Mouse (Mus musculus) T-cell, adult 2 months (primary cell): Measurements from ENCODE around the gene Uspl1.
"Not testable (repeated sequence)": the region's sequence is repeated elsewhere in the genome, so short reads cannot be mapped to it uniquely, and the experiment has no call there.

Experiments used
- DNase-seq: peaks from one replicate; pipeline ENCODE4 v3.0.0; 2022; ENCODE audit warnings: low spot score

Gene Uspl1

DNA sequence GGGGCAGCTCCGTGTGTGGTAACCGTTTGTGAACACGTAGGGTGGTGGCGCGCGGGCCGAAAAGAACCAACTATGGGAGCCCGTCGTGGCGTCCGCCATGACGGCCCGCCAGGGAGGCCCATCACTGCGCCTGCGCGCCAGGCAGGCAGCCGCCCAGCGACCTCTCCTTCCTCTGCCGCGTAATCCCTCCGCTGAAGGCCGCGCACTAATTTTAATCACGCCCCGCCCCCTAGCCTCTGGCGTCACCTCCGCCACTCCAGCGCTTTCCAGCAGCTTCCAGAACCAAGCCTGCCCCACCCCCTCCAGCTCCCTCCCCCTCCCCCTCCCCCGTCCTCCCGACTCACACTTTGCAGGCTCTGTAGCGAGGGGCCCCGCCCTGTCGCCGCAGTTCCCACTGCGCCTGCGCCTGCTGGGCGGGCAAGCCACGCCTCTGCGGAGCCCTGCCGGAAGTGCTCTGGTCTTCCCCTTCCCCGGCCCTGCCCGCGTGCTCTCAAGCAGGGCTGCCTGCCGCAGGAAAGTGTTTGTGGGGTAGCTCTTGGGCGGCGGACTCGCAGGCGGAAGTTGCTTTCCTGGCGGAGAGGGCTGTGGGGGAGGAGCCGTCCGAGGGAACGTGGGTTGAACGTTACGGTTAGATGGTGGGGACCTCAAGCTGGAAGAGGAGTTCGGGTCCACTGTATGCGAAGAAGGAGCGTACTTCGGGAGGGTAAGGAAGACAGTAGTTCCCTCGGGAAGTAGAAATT lies at the start of gene Uspl1, which contains the start of gene Hmgb1:
Uspl1 (plus strand) TSS at position 247 of the 740 bp plus-strand sequence.
Hmgb1 (minus strand) TSS at position 386 of the 740 bp plus-strand sequence.
- peak; percentile 99 for DNase-seq

DNA sequence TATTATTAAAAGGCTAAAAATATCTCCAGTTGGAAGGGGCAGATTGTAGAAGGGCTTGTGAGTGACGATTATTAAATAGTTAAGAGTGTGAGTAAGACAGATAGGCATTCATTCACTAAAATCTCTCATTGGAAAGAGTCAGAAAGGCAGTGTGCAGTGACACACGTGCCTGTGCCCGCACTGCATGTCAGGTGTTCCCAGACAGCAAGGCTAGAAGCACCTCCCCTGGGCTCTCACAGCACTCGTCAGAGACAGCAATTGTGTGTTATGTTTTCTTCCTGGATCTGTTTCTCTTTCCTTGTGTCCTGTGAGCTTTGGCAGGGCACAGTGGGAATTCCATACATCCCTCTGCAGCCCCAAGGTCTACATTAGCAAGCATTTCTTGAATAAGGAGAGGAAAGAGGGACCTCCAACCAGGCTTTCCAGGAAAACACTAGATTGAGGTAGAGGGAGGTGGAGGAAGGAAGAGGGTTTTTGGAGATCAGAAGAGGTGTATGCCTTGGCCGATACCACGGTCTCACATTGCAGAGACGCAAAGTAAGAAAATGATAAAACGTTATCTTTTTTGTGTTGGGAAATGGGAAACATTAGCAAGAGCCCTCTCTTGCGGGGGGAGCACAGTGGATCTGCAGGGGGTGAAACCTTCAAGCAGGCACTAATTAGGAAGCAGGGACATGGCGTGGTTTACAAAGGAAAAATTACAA lies 49.2 kb upstream of the Uspl1 start:
- peak; percentile 2 for DNase-seq

DNA sequence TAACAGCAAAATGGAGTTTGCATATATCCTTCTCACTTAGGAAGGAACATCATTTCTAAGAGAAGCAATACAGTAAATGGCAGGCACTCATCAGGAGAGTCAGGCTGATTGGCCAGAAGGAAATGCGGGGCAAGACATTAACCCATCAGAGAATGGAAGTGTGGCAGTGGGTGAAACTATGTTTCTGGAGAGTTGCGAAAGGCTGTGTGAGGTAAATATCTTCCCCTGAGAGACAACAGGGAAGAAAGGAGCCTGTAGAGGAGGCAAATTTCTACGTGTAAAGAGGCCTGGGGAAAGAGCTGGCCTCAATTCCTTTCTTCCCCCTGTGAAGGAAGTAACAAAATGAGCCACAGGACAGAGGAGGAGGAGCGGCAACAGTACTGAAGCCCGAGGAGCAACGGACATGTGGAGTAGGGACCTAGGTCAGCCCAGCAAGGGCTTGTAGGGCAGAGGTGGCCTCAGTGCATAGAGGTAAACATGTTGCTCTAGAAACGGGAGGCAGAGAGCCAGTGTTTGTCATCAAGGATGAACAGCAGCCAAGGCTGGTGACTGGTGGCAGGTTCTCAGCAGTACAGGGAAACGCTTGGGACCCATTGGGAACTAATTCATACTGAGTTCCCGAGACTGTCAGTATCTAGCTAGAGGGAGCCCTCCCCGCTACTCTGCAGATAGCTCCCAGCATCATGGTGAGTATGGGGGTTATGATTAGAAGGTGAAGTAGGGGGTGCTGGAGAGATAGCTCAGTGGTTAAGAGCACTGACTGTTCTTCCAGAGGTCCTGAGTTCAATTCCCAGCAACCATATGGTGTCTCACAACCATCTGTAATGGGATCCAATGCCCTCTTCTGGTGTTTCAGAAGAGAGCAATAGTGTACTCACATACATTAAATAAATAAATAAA lies 48.4 kb upstream of the Uspl1 start:
- no peak for DNase-seq

DNA sequence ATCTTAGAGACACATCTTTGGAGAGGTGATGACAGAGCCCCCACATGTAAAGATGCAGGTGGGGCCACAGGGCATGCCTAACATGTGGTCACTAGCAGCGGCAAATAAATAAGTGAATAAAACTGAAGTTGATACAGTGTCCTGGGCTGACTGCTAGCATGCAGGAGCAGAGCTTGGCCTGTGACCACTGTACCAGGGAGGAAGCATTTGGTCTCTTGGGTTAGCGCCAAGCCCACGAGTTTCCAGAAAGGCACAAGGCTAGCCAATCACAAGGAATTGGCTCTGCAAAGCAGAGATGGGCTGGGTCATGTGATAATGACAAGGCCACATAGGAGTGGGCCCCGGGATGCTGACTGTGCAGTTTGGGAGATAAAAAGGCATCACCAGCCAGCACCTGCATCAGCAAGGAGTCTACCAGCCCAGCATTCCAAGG lies 47.2 kb upstream of the Uspl1 start:
- DNase-seq = no peak

DNA sequence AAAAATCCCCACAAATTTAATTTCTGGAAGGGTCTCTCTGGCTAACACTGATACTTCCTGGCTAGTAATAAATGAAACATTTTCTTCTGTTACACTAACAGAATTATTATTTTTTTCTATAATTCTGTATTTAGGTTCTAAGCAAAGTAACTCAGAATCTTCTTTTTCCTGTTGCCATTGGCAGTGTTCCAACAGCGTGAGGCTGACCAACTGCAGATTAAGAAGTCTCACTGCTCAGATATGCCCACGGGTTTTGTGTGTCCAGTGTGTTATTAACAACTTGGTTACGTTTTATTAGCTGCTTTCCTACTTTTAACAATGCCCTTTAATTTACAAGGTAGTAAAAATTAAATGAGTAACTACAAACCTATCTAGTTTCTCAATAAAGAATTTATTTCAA lies 46.7 kb upstream of the Uspl1 start:
- no peak for DNase-seq

DNA sequence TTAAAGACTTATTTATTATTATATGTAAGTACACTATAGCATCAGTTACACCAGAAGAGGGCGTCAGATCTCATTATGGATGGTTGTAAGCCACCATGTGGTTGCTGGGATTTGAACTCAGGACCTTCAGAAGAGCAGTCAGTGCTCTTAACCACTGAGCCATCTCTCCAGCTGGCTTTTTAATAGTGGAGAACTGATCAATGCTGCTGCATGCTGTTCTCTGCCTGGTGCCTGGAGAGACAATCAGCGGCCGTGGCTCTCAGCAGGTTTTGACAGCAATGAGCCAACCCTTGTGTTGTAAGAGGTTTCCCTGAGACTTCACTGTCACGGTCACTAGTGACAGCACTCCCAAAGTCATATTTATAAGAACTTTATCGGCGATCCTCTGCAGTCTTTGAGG lies 46.1 kb upstream of the Uspl1 start:
- not testable (repeated sequence) for DNase-seq

DNA sequence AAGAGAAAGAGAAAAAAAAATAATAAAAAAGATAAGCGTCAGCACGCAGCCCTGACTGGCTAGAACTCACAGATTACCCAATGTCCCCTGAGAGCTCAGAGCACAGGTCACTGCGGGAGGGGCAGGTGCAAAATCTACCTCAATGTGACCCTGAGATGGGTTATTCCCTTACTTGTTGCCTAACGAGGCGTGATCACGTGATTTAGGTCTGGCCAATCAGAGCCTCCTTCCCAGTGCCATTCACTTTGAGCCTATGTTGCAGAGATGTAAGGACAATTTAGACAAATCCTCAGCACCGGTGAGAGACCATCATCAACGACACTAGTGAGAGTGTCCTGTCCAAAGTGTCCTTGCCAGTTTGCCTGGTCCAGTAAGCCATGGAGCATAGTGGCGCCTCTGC lies 43.8 kb upstream of the Uspl1 start:
- no peak for DNase-seq

DNA sequence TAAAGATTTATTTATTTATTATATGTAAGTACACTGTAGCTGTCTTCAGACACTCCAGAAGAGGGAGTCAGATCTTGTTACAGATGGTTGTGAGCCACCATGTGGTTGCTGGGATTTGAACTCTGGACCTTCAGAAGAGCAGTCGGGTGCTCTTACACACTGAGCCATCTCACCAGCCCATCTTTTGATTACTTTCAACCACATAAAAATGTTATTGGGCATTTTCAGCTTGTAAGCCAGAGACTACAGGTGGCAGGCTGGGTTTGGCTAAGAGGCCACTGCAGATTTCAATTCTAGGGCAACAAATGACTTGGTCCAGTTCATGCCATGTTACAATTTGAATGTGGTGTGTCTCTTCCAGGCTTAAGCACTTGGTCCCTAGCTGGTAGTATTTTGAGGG lies 43.0 kb upstream of the Uspl1 start:
- DNase-seq = not testable (repeated sequence)

DNA sequence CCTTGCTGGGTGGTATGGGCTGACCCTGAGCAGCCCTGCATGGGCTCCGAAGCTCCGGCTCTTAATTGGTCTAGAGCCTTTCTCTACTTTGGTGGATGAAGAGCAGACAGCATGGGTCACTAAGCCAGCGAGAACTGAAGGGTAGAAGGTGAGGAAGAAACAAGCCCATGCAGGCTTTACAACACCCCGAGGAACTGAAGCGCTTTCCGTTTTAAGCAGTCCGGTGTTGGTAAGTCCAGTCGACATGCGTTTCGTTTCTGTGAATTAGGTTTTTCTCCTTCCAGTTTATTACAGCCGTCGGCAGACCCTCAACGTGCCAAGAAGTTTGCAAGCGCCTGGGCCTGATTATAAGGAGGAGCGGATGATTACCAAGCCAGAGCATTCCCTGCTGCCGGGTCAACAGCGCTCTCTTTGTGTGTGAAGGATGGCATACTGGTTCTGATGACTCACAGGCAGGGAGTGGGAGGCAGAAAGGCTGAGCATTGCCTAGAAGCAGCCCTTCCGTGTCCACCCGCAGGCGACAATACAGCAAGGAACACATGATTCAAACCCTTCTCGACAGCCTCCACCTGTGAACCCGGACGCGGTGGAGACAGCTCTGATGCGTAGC lies 40.3 kb upstream of the Uspl1 start:
- DNase-seq = no peak

DNA sequence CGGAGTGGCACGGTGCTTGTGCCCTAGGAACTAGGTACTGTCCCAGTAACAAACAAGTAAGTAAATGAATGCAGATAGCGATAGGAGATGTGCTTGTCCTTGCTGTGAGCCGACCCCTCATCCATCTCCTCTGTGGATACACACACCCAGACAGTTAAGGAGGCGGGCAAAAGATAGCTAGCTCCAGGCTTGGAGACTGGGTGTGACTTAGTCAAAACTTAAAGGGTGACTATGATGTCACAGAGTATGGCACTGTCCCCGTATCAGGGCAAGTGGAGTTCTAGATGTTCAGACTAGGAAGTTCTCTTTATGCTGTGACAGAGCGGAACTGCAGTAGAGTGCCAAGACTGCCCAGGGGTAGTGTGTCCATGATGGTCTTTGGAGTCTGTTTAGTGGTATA lies 37.5 kb upstream of the Uspl1 start:
- no peak for DNase-seq

DNA sequence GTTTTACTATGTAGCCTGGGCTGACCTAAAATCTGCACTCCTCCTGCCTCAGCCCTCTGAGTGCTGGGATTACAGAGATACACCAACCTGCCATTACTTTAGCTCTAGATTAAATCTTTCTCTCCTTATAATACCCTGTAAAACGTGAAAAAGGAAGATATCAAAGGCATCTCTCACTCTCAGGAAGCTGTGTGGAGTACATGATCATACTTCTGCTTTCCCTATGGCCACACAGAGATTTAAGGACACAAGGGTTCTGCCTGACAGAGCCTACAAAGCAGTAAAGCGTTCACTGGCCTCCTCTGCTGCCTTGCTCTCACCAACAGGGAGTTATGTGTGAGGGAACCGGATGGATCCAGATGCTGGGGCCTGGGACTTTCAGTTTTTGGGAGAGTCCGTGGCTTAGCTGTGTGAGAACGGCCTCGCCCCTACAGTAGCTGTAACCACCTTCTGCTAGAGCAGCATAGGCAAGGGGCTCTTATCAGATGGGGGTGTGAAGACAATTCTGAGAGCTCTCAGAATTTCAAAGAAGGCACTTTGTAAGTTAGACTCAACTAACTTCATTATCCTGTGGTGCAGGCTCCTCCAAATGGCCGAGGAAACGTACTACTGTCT lies 36.7 kb upstream of the Uspl1 start:
- no peak for DNase-seq

DNA sequence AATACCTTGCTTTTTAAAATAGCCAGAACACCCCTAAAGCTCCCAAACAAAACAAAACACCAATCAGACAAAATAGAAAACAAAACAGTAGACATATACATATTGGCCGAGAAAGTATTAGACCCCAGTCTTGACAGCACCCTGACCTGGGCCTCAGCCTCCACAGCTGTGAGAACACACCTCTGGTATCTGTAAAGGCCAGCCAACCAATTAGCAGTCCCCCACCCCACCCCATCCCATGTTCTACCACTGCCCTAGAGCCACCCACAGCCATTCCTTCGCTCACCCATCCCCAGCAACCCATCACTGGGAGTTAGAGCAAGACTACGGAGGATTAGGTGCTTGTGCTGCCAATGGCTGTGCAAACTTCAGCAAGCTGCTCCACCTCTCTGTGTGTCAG lies 33.3 kb upstream of the Uspl1 start:
- DNase-seq = no peak

DNA sequence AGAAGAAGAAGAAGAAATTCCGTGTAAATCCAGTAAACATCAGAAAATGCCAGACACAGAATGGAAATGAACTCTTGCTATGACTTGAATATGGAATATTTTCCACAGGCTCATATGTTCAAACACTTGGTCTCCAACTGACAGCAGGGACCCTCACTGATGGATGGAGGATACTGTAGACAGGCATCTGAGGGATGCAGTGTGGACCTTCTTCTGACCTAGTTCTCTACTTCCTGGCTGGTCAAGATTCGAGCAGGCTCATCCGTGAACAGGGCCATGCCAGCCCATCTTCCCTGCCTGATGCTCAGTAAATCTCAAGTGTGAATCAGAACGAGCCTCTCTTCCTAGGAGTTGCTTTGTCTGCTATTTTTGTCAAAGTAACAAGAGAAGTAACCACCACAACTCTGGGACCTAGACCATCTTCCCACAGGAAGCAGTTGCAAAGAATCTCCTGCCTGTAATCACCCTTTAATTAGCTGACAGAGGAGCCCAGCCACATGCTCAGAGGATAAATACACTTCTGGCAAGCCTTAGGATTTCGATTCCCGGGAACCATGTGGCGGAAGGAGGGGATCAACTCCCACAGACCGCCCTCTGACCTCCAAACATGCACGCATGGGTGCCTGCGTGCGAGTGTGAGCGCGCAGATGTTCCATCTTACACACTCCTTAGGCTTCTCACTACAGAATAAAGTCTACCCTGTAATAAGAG lies 31.9 kb upstream of the Uspl1 start:
- DNase-seq = no peak

DNA sequence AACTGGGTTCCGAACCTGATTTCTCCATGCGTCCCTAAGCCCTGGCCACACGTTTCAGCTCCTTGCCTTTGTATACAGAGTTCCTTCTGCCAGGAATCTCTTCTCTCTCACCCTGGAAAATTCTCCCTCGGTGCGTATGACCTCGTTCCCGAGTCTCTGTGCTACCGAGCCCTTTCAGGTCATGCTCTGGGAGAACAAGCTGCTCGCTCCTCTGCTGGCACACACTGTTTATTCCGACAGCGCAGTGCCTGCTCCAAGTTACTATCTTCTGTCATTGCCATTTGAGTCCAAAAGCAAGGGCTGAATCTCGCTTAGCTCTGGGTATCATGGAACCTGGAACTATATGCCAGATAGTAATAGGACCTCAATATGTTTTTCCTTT lies 31.4 kb upstream of the Uspl1 start:
- DNase-seq = no peak

DNA sequence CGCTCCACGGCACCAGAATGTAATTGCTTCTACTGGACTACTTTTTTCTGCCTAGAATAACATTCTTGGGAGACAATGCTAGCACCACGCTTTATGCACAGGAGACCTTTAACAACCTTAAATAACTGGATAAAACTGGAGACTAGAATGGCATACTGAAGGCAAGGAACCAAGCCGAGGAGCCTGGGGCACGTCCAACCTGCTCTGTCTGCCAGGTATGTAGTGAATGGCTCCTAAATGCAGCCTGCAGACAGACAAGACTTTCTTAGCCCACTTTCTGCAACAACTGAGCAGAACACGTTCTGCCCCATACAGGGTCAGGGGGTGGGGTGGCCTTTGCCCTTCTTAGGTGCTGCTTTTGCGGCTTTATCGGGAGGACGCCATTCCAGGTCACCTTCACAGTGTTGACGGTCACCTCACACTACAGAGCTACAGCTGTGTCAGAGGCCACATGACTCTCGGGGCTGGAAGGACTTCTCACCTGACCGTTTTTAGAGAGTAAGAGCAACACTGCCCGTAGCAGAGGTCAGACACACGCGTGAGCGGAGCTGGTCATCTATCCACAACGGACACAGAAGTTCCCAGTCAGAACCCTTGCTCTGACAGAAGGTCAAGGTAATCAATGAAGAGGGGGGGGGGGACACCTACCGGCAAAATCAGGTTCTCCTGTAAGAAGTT lies 27.1 kb upstream of the Uspl1 start:
- DNase-seq = no peak

DNA sequence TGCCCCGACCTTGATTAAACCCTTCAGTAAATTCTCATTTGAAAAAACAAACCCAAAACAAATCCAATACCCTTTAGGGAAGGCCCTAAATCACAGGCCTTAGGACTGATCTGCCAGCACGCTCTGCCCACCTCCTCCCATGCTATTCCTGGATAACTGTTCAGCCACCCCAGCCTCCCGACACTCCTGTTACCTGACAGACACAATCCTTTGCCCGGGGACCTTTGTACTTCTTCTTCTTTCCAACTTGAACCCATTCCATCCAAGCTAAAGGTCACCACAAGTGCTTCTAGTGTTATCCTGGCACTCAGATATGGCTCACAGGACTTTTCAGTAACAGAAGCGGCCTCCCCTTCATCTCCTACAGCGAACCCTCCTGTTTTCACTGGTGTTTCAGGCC lies 25.1 kb upstream of the Uspl1 start:
- DNase-seq = no peak

DNA sequence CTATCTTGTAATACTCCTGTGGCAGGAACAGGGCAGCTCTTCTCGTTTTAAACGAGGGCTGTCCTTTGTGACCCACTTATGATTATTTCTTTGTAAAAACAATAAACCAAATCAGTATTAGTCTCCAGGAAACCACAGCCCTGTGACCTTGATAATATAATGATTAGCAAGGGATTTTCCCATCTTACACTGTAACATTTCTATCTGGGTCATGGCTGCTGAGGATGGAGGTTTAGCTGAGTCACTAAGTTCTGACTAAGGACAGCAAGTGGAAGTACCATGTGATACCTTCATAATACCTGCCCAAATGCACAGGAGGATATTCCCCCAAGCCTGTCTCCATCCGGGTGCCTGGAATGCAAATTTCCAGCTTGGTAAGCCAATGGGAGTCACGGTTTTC lies 23.7 kb upstream of the Uspl1 start:
- DNase-seq = no peak

DNA sequence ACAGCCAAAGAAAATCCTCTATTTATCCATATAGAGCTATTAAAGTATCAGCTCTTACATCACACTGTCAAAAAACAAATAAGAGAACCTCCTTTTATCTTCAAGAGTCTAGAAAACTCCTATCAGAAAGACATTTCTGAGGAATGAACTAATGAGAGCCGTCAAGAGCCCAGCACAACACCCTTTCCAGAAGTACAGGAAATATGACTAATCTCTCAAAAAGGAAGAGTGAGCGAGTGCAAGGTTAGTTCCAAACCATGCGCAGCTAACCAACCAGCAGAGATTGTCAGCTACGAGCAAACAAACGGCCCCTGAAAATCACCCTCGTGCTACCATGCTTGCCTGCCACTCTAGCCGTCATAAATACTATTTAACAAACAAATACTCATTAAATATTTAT lies 21.3 kb upstream of the Uspl1 start:
- DNase-seq = no peak

DNA sequence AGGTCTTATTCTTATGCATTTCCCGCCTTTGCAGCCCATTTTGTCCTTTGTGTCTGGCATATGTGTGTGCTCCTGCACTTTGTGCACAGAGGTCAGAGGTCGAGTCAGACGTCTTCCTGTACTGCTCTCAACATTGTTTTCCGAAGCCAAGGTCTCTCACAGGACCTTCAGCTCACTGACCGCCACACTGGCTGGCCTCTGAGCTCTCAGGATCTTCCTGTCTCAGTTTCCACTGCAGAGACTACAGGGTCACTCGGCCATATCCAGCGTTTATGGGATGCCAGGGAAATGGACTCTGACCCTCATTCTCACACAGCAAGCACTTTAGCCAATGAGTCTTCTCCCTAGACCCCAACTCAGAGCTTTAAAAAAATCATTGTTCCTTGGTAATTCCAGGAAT lies 19.3 kb upstream of the Uspl1 start:
- DNase-seq = no peak

DNA sequence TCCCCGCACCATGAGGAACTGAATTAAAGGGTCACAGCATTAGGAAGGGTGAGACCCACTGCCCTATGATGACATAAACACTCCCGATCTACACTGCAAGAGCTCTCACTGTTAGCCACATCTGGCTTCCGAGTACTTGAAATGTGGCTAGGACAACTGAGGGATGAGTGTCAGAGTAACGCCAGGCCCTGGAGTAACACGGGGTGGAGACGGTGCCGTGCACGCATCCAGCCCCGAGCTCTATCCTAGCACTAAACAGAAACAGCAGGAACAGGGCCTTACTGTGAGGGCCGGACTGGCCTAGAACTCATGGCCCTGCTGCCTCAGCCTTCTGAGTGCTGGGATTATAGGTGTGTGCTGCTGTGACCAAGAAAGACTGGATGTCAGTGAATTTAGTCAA lies 18.1 kb upstream of the Uspl1 start:
- no peak for DNase-seq

DNA sequence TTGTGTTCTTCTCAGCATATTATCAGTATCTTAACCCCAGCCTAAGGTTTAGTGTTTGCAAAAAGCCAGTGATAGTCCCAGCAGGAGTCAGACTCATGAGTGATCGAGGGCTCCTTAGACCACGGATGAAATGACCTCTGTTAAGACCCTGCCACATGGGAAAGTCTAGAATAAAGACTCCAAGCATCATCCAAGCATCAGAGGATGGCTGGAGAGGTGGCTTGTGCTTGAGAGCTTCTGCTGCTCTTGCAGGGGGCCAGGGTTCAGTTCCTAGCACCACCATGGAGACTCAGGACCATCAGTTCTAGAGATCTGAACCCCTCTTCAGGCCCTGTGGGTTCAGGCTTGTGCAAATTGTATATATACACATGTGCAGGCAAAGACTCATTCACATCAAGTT lies 16.1 kb upstream of the Uspl1 start:
- no peak for DNase-seq
